In the genomic region with DNA sequence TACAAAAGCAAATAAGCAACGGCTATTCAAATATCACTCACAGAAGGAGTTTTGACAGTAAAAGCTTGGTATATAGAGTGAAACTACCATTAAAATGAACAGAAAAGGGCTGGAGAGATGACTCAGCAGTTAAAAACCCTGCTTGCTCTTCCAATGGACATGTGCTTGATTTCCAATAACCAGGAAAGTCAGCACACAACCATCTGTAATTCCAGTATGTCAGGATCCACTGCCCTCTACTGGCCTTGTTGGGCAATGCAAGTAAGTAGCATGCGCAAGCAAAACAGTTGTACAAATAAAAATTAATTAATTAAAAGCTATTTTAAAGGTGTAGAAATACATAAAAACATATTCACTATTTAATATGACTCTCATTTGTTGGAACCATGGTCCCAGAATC, we compare ENCODE assay signal across 8 mouse cellular contexts. TPM values are rescaled to one million over a fixed set of nuclear protein-coding genes. Genes with fewer than 3 reads are reported as not detected.
DNase-seq lines count a peak whose midpoint lies in the region; ATAC-seq lines count a peak whose summit lies in the region.

No protein-coding gene starts in this region.

- 60% methylated on average over 2 of the region's 2 CpGs for WGBS in hindbrain, embryonic 10.5 days
- WGBS in hindbrain, embryonic 16.5 days: 57% methylated on average over 2 of the region's 2 CpGs
- WGBS in large intestine, adult 2 months: 40% methylated on average over 2 of the region's 2 CpGs

- H3K4me3 ChIP-seq in hindbrain, embryonic 10.5 days: no peak overlapping the region
- H3K4me3 ChIP-seq in hindbrain, embryonic 16.5 days (ENCODE audit: low read length): no peak overlapping the region

- no peaks in the 10 kb centered on the region for H3K36me3 ChIP-seq in hindbrain, embryonic 10.5 days
- H3K36me3 ChIP-seq in hindbrain, embryonic 16.5 days (ENCODE audit: control insufficient read depth, insufficient read depth, low read length): no peaks in the 10 kb centered on the region

- ATAC-seq in hindbrain, embryonic 16.5 days: no peak

- no peak overlapping the region for H3K9ac ChIP-seq in hindbrain, embryonic 16.5 days (ENCODE audit: low read depth, low read length)

- H3K27me3 ChIP-seq in hindbrain, embryonic 10.5 days (ENCODE audit: insufficient read depth, poor library complexity, severe bottlenecking): peaks cover 7% of the 10 kb centered on the region
- no peaks in the 10 kb centered on the region for H3K27me3 ChIP-seq in hindbrain, embryonic 16.5 days (replicated peaks; ENCODE audit: control insufficient read depth, insufficient read depth, low read length)

- H3K4me1 ChIP-seq in hindbrain, embryonic 10.5 days (replicated peaks): peaks cover 10% of the 10 kb centered on the region
- peaks cover 4% of the 10 kb centered on the region for H3K4me1 ChIP-seq in hindbrain, embryonic 16.5 days (ENCODE audit: control insufficient read depth, insufficient read depth, low read depth, low read length)

- no peaks in the 10 kb centered on the region for H3K9me3 ChIP-seq in hindbrain, embryonic 10.5 days
- no peaks in the 10 kb centered on the region for H3K9me3 ChIP-seq in hindbrain, embryonic 16.5 days (ENCODE audit: control insufficient read depth, low read length)

- no peak overlapping the region for H3K27ac ChIP-seq in hindbrain, embryonic 10.5 days
- H3K27ac ChIP-seq in hindbrain, embryonic 16.5 days (ENCODE audit: low read depth, low read length): no peak overlapping the region

- no peak overlapping the region for H3K4me2 ChIP-seq in hindbrain, embryonic 16.5 days (ENCODE audit: low read length)

- DNase-seq in hindbrain, embryonic 10.5 days (ENCODE audit: low spot score): peak; percentile 52
- DNase-seq in A20 (ENCODE audit: low read depth, low spot score): peak; percentile 7
- peak; percentile 68 for DNase-seq in ZHBTc4 (ENCODE audit: low read depth, low spot score)
- peak; percentile 60 for DNase-seq in embryo, embryonic 9.5 days (ENCODE audit: extremely low spot score)
- DNase-seq in large intestine, adult 2 months (ENCODE audit: low read depth, low spot score): peak; percentile 16
- peak; percentile 65 for DNase-seq in lung, postnatal 10 days
- DNase-seq in ovary, postnatal 10 days (ENCODE audit: low spot score): no peak

RNA-seq across cellular contexts. Expression of gene Armh4, which starts 2.6 kb away (rescaled TPM):
- polyA plus RNA-seq in hindbrain, embryonic 10.5 days (2016; fragmentation: Nextera tagmentation; extraction: Ambion mirVana): 37.7 and 39.5 TPM in 2 replicates
- 26.4 and 26.7 TPM in 2 replicates for polyA plus RNA-seq in hindbrain, embryonic 16.5 days (2015; fragmentation: Nextera tagmentation; extraction: Ambion mirVana)
- polyA plus RNA-seq in large intestine, adult 2 months (2012; rRNA removed): 1.0 and 1.3 TPM in 2 replicates

Comparison
In these comparisons a context has a peak if more than half of its experiments do, and no peak if none do; other contexts are left out.
1. RNA of gene Armh4, which starts 2.6 kb away (polyA plus RNA-seq): 37.7 to 39.5 TPM in hindbrain, embryonic 10.5 days and 26.4 to 26.7 TPM in hindbrain, embryonic 16.5 days; 1.0 to 1.3 TPM in large intestine, adult 2 months; every median in the first group is over 10 times any median in the second.